Mouse (Mus musculus) right cerebral cortex, postnatal 36 days (tissue): Measurements from ENCODE around the gene Upk1b.
A peak's percentile ranks its signal among the peaks of the same experiment; 100 is the strongest.

Experiments
- DNase-seq, 2 experiments: peaks; one replicate each; pipeline ENCODE4 v3.0.0; 2022; ENCODE audit warnings: low spot score in 2 of 2, mixed read lengths in 1 of 2

Gene Upk1b

GRCm38 (mm10) chr16:38762401-38762800, 37.7 kb downstream of the Upk1b start:
- no peak for DNase-seq

- no peak for DNase-seq
These were observed 38.2 kb downstream of the Upk1b start for GRCm38 (mm10) chr16:38761972-38762371.

GRCm38 (mm10) chr16:38760834-38761375, 39.2 kb downstream of the Upk1b start:
- DNase-seq, result no peak

- DNase-seq, result no peak
These were observed 39.9 kb downstream of the Upk1b start for GRCm38 (mm10) chr16:38760239-38760638.

- no peak for DNase-seq
These were observed 41.8 kb downstream of the Upk1b start for GRCm38 (mm10) chr16:38758104-38758861.

- DNase-seq, result no peak
These were observed 42.5 kb downstream of the Upk1b start for GRCm38 (mm10) chr16:38757626-38758025.

GRCm38 (mm10) chr16:38756572-38756971, 43.6 kb downstream of the Upk1b start:
- no peak for DNase-seq

- DNase-seq, result no peak
These were observed 44.0 kb downstream of the Upk1b start for GRCm38 (mm10) chr16:38756177-38756503.

GRCm38 (mm10) chr16:38755452-38756176, 44.5 kb downstream of the Upk1b start:
- DNase-seq, result no peak

- no peak for DNase-seq
These were observed 46.5 kb downstream of the Upk1b start for GRCm38 (mm10) chr16:38753631-38754030.

- DNase-seq, result no peak
These were observed 49.3 kb downstream of the Upk1b start for GRCm38 (mm10) chr16:38750803-38751202.

GRCm38 (mm10) chr16:38743941-38744673, 56.0 kb downstream of the Upk1b start:
- no peak for DNase-seq

- peak; percentile 22 to 25 for DNase-seq
These were observed 57.4 kb downstream of the Upk1b start for GRCm38 (mm10) chr16:38742659-38743131.

GRCm38 (mm10) chr16:38742113-38742658, 57.9 kb downstream of the Upk1b start, which contains the start of gene B4galt4:
Gene B4galt4, plus strand, starts transcription at chr16:38742264.
- peak; percentile 80 to 82 for DNase-seq

- DNase-seq, result no peak
These were observed 58.8 kb downstream of the Upk1b start for GRCm38 (mm10) chr16:38741204-38741903.

GRCm38 (mm10) chr16:38730921-38731320, 69.2 kb downstream of the Upk1b start:
- DNase-seq, result no peak

GRCm38 (mm10) chr16:38729610-38730288, 70.4 kb downstream of the Upk1b start:
- DNase-seq, result no peak

GRCm38 (mm10) chr16:38729139-38729538, 71.0 kb downstream of the Upk1b start:
- no peak for DNase-seq

GRCm38 (mm10) chr16:38728576-38729132, 71.5 kb downstream of the Upk1b start:
- DNase-seq, result no peak

GRCm38 (mm10) chr16:38724974-38725373, 75.2 kb downstream of the Upk1b start:
- no peak for DNase-seq
